ENCODE assay signal across 25 mouse cellular contexts in genomic region chr3:102446691-102447090, GRCm38 (mm10). TPM values are rescaled to one million over a fixed set of nuclear protein-coding genes. Genes with fewer than 3 reads are reported as not detected.
A peak's percentile ranks its signal among the peaks of the same experiment; 100 is the strongest.
DNase-seq lines count a peak whose midpoint lies in the region; ATAC-seq and TF ChIP-seq lines count a peak whose summit lies in the region.
"Had no signal": no experiment of that assay in that cellular context is flagged by ENCODE, and none has a peak within 500 bp of the region (broad histone marks: within the 10 kb centered on the region; RNA-seq: fewer than 3 reads in every experiment).

No protein-coding gene starts in this region.

- no peak overlapping the region for H3K27ac ChIP-seq in kidney, postnatal 0 days
- no peak overlapping the region for H3K27ac ChIP-seq in kidney, embryonic 14.5 days (ENCODE audit: low read depth, low read length)
- 0 out of 2 replicates have a peak overlapping the region, but pooled peaks have one; percentile 52 for H3K27ac ChIP-seq in brown adipose tissue, adult 24 weeks (replicated peaks; ENCODE audit: low read depth, low read length)
- 0 out of 2 replicates have a peak overlapping the region, but pooled peaks have one; percentile 22 for H3K27ac ChIP-seq in heart, postnatal 0 days (ENCODE audit: low read depth)
- H3K27ac ChIP-seq: embryonic facial prominence, embryonic 12.5 days; forebrain, embryonic 12.5 days; hindbrain, embryonic 10.5 days; limb, embryonic 10.5 days; midbrain, embryonic 13.5 days had no signal

- H3K4me1 ChIP-seq in kidney, postnatal 0 days (replicated peaks; ENCODE audit: insufficient read depth, low read length), result no peaks in the 10 kb centered on the region
- no peaks in the 10 kb centered on the region for H3K4me1 ChIP-seq in kidney, embryonic 14.5 days (ENCODE audit: control insufficient read depth, insufficient read depth, low read length)
- no peaks in the 10 kb centered on the region for H3K4me1 ChIP-seq in brown adipose tissue, adult 24 weeks (ENCODE audit: control insufficient read depth, insufficient read depth, insufficient read length, low read length)
- peaks cover 18% of the 10 kb centered on the region for H3K4me1 ChIP-seq in heart, postnatal 0 days (ENCODE audit: control insufficient read depth, insufficient read depth)
- H3K4me1 ChIP-seq: embryonic facial prominence, embryonic 12.5 days; forebrain, embryonic 12.5 days; hindbrain, embryonic 10.5 days; limb, embryonic 10.5 days; megakaryocyte, embryonic 14.5 days; midbrain, embryonic 13.5 days had no signal

- no peak for TF ChIP-seq EP300 in heart, postnatal 0 days (IDR thresholded peaks at IDR 0.05; ENCODE audit: low read depth)

- no peak for ATAC-seq in kidney, postnatal 0 days (replicated peaks; ENCODE audit: low FRiP score, low read depth)
- no peak for ATAC-seq in kidney, embryonic 14.5 days (ENCODE audit: low FRiP score, low TSS enrichment)
- ATAC-seq in heart, postnatal 0 days (ENCODE audit: insufficient read depth, low read depth), result peak; percentile 53
- ATAC-seq: hindbrain, embryonic 16.5 days; intestine, embryonic 16.5 days; liver, postnatal 0 days; midbrain, embryonic 13.5 days had no signal

- no peaks in the 10 kb centered on the region for H3K27me3 ChIP-seq in kidney, postnatal 0 days (ENCODE audit: insufficient read depth, low read length)
- H3K27me3 ChIP-seq in kidney, embryonic 14.5 days (ENCODE audit: control insufficient read depth, insufficient read depth, low read length), result no peaks in the 10 kb centered on the region
- H3K27me3 ChIP-seq in heart, postnatal 0 days (ENCODE audit: control insufficient read depth, insufficient read depth, low read length), result no peaks in the 10 kb centered on the region
- H3K27me3 ChIP-seq: embryonic facial prominence, embryonic 12.5 days; forebrain, embryonic 12.5 days; megakaryocyte, embryonic 14.5 days; midbrain, embryonic 13.5 days had no signal

- DNase-seq in heart, adult 18-20 months, result peak; percentile 38 to 60
- no peak for DNase-seq in heart, postnatal 4 days
- peak; percentile 40 for DNase-seq in kidney, postnatal 0 days (ENCODE audit: low spot score)
- peak; percentile 21 for DNase-seq in heart, postnatal 0 days (ENCODE audit: low spot score)
- no peak for DNase-seq in right cerebral cortex, postnatal 25 days
- DNase-seq: adrenal gland, postnatal 25 days; cerebellum, adult 11-12 months; cerebellum, postnatal 10 days; liver, postnatal 0 days; lung, postnatal 36 days; thymus, postnatal 14 days had no signal

- no peak for TF ChIP-seq CTCF in kidney, postnatal 0 days (IDR thresholded peaks at IDR 0.05; ENCODE audit: low read depth)
- TF ChIP-seq CTCF in heart, postnatal 0 days (IDR thresholded peaks at IDR 0.05; ENCODE audit: low read depth), result no peak

- 83% methylated on average over 4 of the region's 4 CpGs for WGBS in kidney, postnatal 0 days
- WGBS in kidney, embryonic 14.5 days, result 84% methylated on average over 4 of the region's 4 CpGs
- WGBS in heart, postnatal 0 days, result 26% methylated on average over 4 of the region's 4 CpGs

- H3K9ac ChIP-seq in kidney, postnatal 0 days (ENCODE audit: low read depth, low read length), result no peak overlapping the region
- H3K9ac ChIP-seq in kidney, embryonic 14.5 days (ENCODE audit: low read depth, low read length), result no peak overlapping the region
- H3K9ac ChIP-seq in heart, postnatal 0 days (replicated peaks; ENCODE audit: low read depth, low read length), result no peak overlapping the region
- H3K9ac ChIP-seq: embryonic facial prominence, embryonic 12.5 days; forebrain, embryonic 12.5 days; liver, postnatal 0 days; midbrain, embryonic 13.5 days had no signal

- no peak overlapping the region for H3K4me2 ChIP-seq in kidney, postnatal 0 days (ENCODE audit: low read length)
- no peak overlapping the region for H3K4me2 ChIP-seq in kidney, embryonic 14.5 days (replicated peaks; ENCODE audit: low read depth, low read length)
- no peak overlapping the region for H3K4me2 ChIP-seq in heart, postnatal 0 days (ENCODE audit: low read depth, low read length)
- H3K4me2 ChIP-seq: embryonic facial prominence, embryonic 12.5 days; forebrain, embryonic 12.5 days; liver, embryonic 11.5 days; midbrain, embryonic 13.5 days had no signal

- no peaks in the 10 kb centered on the region for H3K36me3 ChIP-seq in kidney, postnatal 0 days (ENCODE audit: insufficient read depth, low read length)
- no peaks in the 10 kb centered on the region for H3K36me3 ChIP-seq in kidney, embryonic 14.5 days (ENCODE audit: control insufficient read depth, insufficient read depth, low read length)
- H3K36me3 ChIP-seq in heart, postnatal 0 days (replicated peaks; ENCODE audit: control insufficient read depth, insufficient read depth, low read length), result no peaks in the 10 kb centered on the region
- H3K36me3 ChIP-seq: embryonic facial prominence, embryonic 12.5 days; forebrain, embryonic 12.5 days; hindbrain, embryonic 10.5 days; limb, embryonic 10.5 days; midbrain, embryonic 13.5 days had no signal

- no peak overlapping the region for H3K4me3 ChIP-seq in kidney, postnatal 0 days (replicated peaks; ENCODE audit: low read depth, low read length)
- no peak overlapping the region for H3K4me3 ChIP-seq in kidney, embryonic 14.5 days (ENCODE audit: low read length)
- H3K4me3 ChIP-seq in brown adipose tissue, adult 24 weeks (ENCODE audit: insufficient read depth, low read depth, low read length), result no peak overlapping the region
- no peak overlapping the region for H3K4me3 ChIP-seq in heart, postnatal 0 days (ENCODE audit: low read depth, low read length)
- H3K4me3 ChIP-seq: embryonic facial prominence, embryonic 12.5 days; erythroblast, embryonic 14.5 days; forebrain, embryonic 12.5 days; hindbrain, embryonic 10.5 days; limb, embryonic 10.5 days; megakaryocyte, embryonic 14.5 days; midbrain, embryonic 13.5 days had no signal

- no peaks in the 10 kb centered on the region for H3K9me3 ChIP-seq in kidney, postnatal 0 days (replicated peaks; ENCODE audit: low read length)
- H3K9me3 ChIP-seq in kidney, embryonic 14.5 days (ENCODE audit: control insufficient read depth, low read length), result peaks cover 4% of the 10 kb centered on the region; the same call in 1 of the 2 replicates
- 0 out of 2 replicates have a peak, but pooled peaks cover 7% of the 10 kb centered on the region for H3K9me3 ChIP-seq in heart, postnatal 0 days (replicated peaks; ENCODE audit: control insufficient read depth, low read length)
- H3K9me3 ChIP-seq: embryonic facial prominence, embryonic 12.5 days; forebrain, embryonic 12.5 days; hindbrain, embryonic 10.5 days; limb, embryonic 10.5 days had no signal

RNA-seq across cellular contexts. Expression of gene Ngf, which starts 23.0 kb away (rescaled TPM):
- 1 to 10 TPM; 3.4 to 3.9 TPM for total RNA-seq in heart, adult 18-20 months (2021)
- total RNA-seq in heart, postnatal 4 days (2021), result 1 to 10 TPM; 6.3 to 7.2 TPM
- polyA plus RNA-seq in kidney, postnatal 0 days (2015; fragmentation: Nextera tagmentation; extraction: Ambion mirVana), result 3.0 TPM in 2 replicates
- 1.6 and 2.7 TPM in 2 replicates for polyA plus RNA-seq in kidney, embryonic 14.5 days (2014; fragmentation: Nextera tagmentation; extraction: Ambion mirVana)
- polyA plus RNA-seq in brown adipose tissue, adult 24 weeks (2012; ENCODE audit: insufficient read depth, insufficient read length, missing spikeins), result 2.3 and 2.6 TPM in 2 replicates
- 3.8 and 4.8 TPM in 2 replicates for total RNA-seq in heart, postnatal 0 days (2014; rRNA removed; ENCODE audit: low replicate concordance)
- polyA plus RNA-seq in heart, postnatal 0 days (2015; fragmentation: Nextera tagmentation; extraction: Ambion mirVana), result 3.6 and 3.8 TPM in 2 replicates
- total RNA-seq: monocyte, adult 5-6 weeks; neutrophil, adult 5-6 weeks had no signal
- polyA plus RNA-seq: erythroblast, embryonic 14.5 days; liver, embryonic 11.5 days had no signal

Comparison
In these comparisons a context has a peak if more than half of its experiments do, and no peak if none do; other contexts are left out.
1. DNase-seq: peak in heart, adult 18-20 months (2 of 2), kidney, postnatal 0 days (single experiment) and heart, postnatal 0 days (single experiment); none in heart, postnatal 4 days (single experiment) and right cerebral cortex, postnatal 25 days (single experiment).
2. H3K27ac ChIP-seq: peak in brown adipose tissue, adult 24 weeks (single experiment) and heart, postnatal 0 days (single experiment); none in kidney, postnatal 0 days (single experiment) and kidney, embryonic 14.5 days (single experiment).